Mouse (Mus musculus) CH12F3 (cell line): ENCODE results near the gene Nr2f1.

Experiments used
- in situ Hi-C: fragments of 300-500 bp; cut with MboI; formaldehyde crosslinking; loops from 2 replicates; pipeline ENCODE4 v1.14.3; 2020; ENCODE audit warnings: low sequenced_read_pairs

The Nr2f1 gene

DNA sequence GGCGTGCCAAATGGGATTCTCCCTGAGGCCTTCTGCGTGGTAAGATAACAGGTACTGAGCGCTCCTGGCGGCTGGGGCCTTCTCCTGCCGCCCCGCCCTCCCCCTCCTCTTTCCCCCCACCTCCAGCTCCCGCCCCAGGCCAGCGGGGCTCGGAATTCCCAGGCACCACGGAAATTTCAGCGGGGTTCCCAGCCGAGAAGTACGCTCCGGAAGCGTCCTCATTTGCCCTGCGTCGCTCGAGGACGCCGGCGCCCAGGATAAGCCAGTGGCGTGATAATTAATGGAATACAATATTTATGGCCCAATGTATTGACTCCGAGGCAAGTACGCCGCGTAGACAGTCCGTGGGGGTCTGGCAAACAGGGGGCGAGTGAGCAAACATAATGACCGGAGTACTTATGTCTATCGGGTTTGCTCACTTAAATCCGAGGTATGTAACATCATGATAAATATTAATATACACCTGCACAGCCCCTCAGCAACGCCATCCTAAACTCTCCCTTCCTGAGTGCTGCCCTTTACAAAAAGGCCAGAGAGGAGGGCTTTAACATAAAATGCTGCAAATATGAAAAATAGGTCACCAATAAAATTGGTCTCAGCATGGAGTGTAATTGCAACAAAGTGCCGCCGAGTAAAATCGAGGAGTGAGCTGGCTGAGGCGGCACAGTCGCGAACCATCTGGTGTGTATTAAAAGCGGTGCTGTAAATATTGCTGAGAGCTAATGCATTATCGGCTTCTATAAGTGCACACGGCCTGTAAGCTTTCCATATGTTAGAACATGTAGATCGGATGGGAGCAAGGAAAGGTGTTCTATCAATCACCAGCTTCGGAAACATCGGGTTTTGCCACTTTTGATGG lies 18.3 kb downstream of the Nr2f1 start:
- in situ Hi-C loops, result no loop called here

DNA sequence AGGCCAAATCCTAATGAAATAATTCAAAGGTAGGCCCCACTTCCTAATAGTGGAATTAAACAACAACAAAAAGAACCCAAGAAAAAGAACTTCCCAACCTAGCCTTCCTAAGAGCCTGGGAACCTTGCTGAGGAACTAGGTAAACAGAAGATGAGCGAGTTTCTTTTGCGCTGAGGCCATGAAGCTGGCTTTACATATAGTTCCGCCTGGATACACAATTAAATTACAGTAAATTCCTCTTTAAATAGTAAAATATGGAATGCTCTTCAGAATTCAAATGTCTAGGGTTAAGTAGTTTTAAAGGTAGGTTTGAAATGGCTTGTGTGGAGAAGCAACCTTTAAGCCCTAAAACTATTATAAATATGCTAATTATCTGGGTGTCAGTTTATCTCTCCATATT lies 19.3 kb downstream of the Nr2f1 start:
- in situ Hi-C loops, result no loop called here

DNA sequence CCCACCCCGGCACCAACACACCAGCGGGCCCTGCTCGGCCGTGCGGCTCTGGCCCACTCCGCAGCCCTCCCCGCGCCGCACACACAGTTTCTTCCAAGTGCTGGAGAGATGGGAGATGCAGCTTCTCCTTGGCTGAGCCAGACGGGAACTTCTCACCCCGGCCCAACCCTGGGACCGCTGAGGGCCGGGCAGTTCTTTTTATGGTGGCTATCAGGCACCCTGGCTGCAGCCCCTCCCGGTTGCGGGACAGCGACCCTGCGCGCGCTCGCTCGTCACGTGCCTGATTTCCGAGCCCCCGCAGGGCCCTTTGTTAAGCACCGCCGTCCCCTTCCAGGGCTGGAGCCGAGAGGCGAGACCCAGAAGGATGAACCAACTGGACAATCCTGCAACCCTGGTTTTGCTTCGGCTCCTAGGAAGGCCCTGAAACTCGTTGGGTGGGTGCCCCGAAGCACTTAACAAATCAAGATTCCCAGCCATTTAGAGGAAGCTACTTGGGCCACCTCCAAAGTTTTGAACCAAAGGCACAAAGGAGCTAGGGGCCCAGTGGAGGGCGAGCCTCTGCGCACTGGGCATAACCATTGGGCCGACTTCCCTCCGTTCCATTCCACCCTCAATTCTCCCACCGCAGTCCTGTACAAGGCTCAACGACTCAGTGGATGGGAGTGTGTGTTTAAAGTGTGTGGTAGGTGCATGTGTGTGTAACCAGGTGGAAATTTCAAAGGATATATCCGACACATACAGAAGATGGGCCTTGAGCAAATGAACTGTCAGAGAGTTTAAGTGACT lies 20.1 kb downstream of the Nr2f1 start:
- in situ Hi-C loops, result no loop called here

DNA sequence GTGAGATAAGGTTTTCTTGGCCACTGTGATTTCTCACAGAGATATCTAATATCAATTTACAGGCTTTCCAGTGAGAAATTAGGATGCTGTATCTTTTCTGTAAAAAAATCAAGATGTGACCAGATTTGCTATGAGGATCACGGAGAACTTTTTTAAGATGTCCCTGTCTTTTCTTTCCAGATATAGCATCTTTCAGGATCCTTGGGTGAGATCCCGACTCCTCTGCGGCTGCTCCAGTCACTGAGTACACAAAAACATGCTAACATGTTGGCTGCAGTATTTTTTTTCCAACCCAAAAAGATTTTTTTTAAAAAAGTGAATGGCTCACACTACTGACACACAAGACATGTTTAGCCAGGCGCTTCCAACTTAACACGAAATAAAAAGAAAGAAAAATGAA lies 20.8 kb downstream of the Nr2f1 start:
- in situ Hi-C loops, result no loop called here

DNA sequence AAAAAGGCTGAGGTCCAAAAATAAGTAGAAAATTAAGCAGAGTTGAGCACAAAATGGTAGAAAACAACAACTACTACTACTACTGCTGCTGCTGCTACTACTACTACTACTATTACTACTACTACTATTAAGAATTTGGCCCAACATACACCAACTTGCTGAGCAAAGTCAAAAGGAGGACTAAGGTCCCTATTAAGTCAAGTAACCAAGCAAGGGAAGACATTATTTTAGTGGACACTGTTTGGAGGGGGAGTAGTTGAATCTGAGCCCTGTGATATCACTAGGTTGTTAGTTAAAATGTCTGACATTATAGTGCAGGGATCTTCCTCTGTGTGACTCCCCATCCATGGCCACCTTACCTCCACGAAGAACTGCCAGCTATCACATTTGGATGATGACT lies 21.5 kb downstream of the Nr2f1 start:
- in situ Hi-C loops, result no loop called here

DNA sequence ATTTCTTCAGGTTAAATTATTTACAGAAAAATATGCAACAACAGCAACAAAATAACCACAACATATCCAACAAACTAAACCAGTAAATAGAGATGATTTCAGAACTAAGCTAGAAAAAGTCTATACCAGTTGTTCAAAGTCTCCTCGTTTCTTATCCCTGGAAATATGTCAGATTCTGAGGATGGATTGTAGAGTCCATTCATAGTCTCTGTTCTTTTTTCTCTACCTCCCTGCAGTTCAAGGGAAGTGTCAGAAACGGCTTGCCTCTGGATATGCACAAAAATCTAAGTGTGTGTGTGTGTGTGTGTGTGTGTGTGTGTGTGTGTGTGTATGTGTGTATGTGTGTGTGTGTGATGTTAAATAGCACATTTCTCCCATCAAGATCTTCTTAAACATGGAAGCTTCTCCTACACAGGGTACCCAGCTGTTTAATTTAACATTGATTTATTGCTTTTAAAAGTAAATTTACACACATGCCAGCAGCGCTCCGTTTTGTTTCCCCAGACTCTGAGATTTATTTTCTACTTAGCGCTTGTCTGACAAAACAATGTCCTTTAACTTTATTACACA lies 22.1 kb downstream of the Nr2f1 start:
- in situ Hi-C loops, result no loop called here

DNA sequence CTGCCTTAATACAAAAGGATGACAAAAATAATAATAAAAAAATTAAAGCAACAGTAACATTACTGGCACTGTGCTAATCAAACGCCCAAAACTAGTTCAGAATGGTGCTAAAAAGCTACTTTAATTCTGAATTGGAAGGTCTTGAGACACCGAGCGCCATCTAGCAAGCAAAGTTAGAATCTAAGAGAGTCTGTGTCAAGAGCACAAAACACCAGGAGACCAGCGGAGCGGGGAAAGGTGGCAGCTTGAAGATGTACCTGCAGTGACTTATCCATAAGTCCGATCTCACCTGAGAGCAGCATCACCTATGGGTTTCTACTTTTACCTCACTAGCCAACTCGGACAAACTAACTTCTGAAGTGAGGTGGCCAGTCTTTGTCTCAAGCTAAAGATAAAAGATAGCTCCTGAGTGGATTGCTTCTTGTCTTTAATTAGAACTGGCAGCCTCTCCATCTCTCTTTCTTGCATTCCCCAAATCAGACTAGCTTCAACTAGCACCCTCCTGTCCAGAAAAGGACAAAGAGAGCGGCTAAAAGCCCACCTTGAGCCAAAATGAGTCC lies 23.7 kb downstream of the Nr2f1 start:
- in situ Hi-C loops, result no loop called here

DNA sequence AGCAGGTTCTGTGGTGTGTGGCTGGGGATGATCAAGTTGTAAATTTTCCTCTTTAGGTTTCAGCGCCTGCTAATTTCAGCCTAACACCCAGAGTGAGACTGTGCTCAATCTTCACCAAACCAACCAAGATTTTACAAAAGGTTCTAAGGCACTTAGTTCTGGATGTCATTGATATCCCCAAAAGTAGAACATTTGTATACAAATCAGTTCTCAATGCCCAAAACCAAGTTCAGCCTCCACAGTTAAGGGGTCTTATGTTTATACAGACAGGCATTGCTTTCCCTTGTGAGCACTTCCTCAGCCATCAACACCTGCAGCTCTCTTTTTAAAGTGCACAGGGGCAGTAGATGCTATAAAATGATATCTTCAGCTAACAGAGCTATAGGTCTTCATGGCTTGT lies 24.7 kb downstream of the Nr2f1 start:
- in situ Hi-C loops, result no loop called here

DNA sequence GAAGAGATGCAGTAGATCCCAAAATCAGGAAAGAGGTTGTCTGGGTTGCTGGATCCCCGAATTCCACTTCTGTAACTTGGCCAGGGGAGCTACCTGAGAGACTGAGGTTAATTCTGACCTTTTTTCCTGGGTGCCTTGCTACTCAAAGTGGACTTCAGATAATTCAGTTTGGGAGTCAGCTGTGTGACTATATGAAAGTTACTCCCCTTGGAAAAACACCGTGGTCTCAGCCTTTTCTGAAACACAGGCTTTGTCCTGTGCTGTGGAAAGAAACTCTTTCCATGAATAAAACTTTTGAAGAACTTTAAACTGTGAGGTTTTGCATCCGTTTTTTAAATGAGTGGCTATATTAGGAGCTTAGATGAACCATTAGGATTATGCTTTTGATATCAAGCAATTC lies 25.4 kb downstream of the Nr2f1 start:
- in situ Hi-C loops, result no loop called here

DNA sequence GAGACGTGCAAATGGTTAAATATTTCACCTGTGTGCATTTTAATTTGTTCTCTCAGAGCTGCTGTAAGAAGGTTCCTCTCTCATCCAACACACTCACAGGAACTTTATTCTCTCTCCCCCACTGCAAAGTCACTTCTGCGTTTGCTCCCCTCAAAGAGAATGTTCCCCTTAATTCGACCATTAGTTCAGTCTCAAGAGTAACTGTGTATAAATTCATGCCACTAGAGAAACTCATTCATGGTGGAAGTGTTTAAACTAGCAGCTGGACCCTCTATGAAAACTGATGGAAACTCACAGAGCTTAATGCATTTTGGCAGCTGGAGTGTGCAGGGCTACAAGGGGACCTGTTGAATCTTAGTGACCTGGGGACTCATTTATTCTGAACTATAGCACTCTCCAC lies 26.7 kb downstream of the Nr2f1 start:
- in situ Hi-C loops, result no loop called here

DNA sequence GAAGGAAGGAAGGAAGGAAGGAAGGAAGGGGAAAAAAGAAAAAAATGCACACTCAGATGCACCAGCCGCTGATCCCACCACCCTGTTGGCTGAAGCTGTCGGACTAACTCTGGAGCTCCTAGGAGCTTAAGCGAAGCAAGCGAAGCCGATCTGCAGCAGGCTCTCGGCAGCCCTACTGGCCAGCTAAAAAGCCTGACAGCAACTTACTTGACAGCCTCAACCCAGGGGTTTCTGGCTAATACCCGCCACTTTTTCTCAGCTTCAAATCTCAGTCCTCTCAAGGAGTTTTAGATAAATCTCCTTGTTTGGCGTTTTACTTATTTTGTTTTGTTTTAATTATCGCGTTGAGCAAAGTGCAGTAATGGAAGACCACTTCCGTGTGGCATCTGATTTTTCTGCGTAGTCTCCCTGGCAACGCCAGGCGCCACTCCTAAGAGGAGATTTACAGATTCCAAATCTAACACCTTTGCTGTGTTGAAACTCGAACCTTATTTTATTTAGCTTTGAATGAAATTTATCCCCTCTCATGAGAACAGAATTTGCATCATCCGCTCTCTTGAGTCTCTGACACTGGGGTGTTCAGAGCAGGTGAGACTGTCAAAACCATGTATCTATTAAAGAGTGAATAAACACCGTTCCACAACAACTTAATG lies 27.4 kb downstream of the Nr2f1 start:
- in situ Hi-C loops, result no loop called here

DNA sequence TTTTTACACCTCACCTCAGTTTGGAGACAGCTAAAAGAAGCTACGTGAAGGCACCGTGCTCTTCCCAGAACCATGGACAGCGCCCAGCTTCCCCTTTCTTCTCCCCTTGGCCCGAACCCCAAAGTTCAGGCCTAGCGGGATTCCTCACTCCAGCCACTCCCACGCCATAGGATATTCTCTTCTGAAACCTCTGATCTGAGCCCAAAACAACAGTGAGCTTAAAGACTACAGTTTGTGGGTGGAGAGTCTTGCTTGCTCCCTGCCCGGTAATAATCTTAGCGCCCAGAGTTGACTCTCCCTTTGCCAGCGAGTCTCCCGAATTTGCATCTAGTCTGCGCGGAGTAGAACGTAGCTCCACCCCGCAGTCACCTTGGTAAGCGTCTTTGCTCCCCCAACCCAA lies 28.2 kb downstream of the Nr2f1 start:
- in situ Hi-C loops, result no loop called here

DNA sequence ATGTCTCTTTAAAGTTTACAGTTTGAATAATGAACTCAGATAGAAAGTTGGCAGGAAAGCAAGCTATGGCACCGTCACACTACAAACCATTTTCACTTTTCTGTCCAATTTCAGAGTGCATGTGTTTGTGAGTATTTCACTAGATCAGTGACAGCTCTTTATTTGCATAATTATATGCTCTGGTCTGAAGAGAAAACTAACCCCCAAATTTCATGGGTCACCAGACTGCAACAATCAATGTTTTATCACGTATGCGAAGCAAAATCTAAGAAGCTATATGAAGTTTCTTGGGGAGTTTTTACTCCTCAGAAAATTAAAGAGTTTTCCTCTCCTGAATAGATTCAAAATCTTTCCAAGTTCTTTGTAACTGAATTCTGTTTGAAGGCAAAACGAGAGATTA lies 31.4 kb downstream of the Nr2f1 start:
- in situ Hi-C loops, result no loop called here

DNA sequence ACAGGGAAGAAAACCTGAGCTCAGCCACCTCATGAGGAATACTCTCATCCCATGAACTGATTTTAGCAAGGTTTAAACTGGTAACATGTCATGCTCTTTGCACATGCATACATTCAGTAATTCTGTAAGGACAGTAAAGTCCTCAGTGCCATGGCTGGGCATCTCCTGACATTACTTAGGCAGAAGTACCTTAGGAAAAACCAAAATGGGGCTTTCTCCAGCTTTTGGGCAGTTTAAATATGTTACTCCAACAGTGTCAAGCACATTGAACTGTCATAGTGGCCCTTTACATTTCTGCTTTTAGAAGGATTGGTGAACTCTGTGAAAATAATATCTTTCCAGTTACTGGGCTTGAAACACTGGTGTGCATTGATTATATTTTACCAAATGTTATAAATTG lies 34.6 kb downstream of the Nr2f1 start:
- in situ Hi-C loops, result no loop called here

DNA sequence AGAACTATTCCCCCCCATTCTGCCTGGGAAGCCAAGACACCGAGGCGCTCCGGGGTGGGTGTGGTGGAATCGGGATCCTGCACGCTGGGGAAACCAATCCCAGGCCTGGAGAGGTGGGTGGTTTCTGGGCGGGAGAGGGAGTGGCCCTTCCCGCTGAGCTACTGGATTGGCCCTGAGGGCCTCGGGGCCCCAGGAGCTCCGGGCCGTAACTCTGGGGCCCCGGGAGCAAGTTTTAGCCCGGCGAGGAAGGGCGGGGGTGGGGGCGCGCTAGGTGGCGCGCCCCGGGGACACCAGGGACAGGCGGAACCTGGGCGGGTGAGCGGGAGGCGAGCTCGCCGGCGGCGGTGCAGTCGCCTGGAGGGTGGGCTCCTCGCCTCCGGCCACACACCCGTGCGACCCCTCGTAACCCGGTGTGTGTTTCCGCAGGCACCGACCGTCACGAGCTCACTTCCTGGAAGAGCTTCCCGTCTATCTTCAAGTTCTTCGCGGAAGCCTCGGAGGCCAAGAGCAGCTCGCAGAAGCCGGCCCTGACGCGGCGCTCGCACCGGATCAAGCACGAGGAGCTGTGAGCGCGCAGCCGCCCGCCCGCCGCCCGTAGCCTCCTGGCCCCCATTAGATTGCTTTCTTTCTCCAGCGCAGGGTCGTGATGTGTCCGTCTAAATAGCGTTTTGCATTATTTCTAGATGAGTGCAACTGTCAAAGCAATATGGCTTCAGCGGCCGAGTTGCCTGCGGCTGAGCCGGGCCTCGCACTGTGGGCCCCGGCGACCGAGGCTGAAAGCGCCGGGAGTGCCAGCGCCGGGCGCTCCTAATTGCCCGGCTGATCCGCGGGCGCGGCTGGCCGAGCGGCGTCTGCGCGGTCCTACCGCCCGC lies 36.2 kb downstream of the Nr2f1 start:
- in situ Hi-C loops, result no loop called here

DNA sequence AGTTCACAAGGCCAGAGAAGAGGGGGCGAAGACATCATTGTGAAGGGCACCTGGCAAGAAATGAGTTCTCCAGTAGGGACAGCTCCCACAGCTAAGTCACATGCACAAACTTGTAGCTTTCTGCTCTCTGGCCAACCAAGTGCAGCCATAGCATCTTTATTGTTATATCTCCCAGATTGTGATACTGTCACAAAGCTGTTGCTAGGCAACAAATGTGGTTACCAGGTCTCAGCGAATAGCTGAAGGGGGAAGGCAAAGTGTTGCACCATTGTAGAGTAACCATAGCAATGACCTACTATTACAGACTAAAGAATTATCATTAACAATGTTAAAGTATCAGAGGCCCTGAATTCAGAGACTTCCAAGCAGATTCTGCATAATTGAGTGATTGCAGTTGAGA lies 37.4 kb downstream of the Nr2f1 start:
- in situ Hi-C loops, result no loop called here

DNA sequence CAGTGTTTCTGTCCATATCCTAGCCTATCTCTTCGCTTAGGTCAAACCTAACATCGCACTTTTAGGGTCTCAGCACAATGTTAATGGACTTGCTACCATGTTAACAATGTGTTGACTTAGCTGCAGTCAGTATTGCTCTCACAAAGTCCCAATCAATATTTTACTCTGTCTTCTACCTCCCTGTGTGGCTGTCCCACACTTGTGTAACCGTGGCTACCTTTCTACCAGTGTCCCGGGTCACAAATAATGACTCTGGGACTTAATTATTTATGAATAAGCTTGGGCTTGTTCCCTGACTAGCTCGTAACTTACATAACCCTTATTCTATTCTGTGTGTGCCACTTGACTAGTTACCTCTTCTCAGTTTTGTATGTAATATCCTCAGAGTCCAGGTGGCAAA lies 42.1 kb downstream of the Nr2f1 start:
- in situ Hi-C loops, result no loop called here
